ENCODE assay signal across 21 mouse cellular contexts in the genomic region with DNA sequence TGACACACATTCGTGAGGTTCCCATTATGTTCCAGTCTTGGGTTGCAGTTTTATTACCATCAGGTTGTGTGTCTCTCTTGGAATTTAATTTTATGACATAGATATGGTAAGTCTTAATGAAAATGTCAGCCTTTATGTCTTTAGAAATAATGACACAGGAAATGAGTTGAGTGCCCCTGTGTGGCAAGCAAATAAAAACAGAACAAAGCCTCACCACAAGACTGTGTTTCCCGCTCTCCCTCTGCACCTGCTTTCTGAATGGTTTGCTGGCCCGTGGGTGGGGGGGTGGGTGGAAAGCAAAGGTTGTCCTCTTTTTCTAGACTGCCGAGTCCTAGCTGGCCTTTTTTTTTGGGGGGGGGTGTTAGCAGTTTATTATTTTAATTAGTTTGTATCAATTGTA. TPM values are rescaled to one million over a fixed set of nuclear protein-coding genes. Genes with fewer than 3 reads are reported as not detected.
"Had no signal": no experiment of that assay in that cellular context is flagged by ENCODE, and none has a peak within 500 bp of the region (broad histone marks: within the 10 kb centered on the region; RNA-seq: fewer than 3 reads in every experiment).

No protein-coding gene starts in this region.

- H3K9ac ChIP-seq: limb, embryonic 12.5 days; limb, embryonic 15.5 days; liver, embryonic 14.5 days; liver, postnatal 0 days; lung, embryonic 15.5 days; midbrain, embryonic 12.5 days; stomach, embryonic 15.5 days had no signal

- H3K27me3 ChIP-seq: stomach, embryonic 15.5 days had no signal

- H3K9me3 ChIP-seq: limb, embryonic 12.5 days; limb, embryonic 15.5 days; lung, embryonic 15.5 days; midbrain, embryonic 12.5 days; stomach, embryonic 15.5 days had no signal

- ATAC-seq: intestine, postnatal 0 days; liver, postnatal 0 days had no signal

- H3K4me1 ChIP-seq: limb, embryonic 15.5 days; lung, embryonic 15.5 days; midbrain, embryonic 12.5 days; stomach, embryonic 15.5 days had no signal

- H3K27ac ChIP-seq: kidney, postnatal 0 days; layer of hippocampus, adult 2 months; limb, embryonic 12.5 days; limb, embryonic 15.5 days; liver, embryonic 14.5 days; lung, embryonic 15.5 days; midbrain, embryonic 12.5 days; stomach, embryonic 15.5 days had no signal

- H3K4me2 ChIP-seq: limb, embryonic 12.5 days; limb, embryonic 15.5 days; liver, embryonic 11.5 days; lung, embryonic 15.5 days; midbrain, embryonic 12.5 days; stomach, embryonic 15.5 days had no signal

- H3K4me3 ChIP-seq: layer of hippocampus, adult 2 months; limb, embryonic 12.5 days; limb, embryonic 15.5 days; lung, embryonic 15.5 days; midbrain, embryonic 12.5 days; stomach, embryonic 15.5 days had no signal

- H3K36me3 ChIP-seq: limb, embryonic 12.5 days; limb, embryonic 15.5 days; lung, embryonic 15.5 days; midbrain, embryonic 12.5 days; stomach, embryonic 15.5 days had no signal

- DNase-seq: kidney, adult 2 months; kidney, postnatal 25 days; layer of hippocampus, adult 9-11 months; liver, postnatal 0 days; lung, postnatal 14 days; lung, postnatal 4 days; right cerebral cortex, postnatal 25 days; spleen, adult 18-20 months; thymus, postnatal 25 days had no signal

RNA-seq across cellular contexts. Expression of a gene that starts 48.6 kb away (rescaled TPM):
- total RNA-seq: megakaryocyte-erythroid progenitor cell, adult 5-6 weeks; neutrophil, adult 5-6 weeks had no signal
